Mouse (Mus musculus): ENCODE measurements around the gene Gm49387. TPM values are rescaled to one million over a fixed set of nuclear protein-coding genes. Genes with fewer than 3 reads are reported as not detected.
"Not testable (repeated sequence)": the region's sequence is repeated elsewhere in the genome, so short reads cannot be mapped to it uniquely, and the experiment has no call there.

The Gm49387 gene
- total and polyA plus RNA-seq, 2 experiments from 2014 or later, result 1.7 TPM; not detected in 1

- Histone ChIP-seq H3K27me3 (ENCODE audit: control insufficient read depth, insufficient read depth, low read length) (no peaks in the 10 kb centered on the region), H3K9ac (replicated peaks; ENCODE audit: low read depth, low read length) (no peak overlapping the region), H3K4me2 (ENCODE audit: low read depth, low read length) (no peak overlapping the region), H3K27ac (ENCODE audit: low read depth) (no peak overlapping the region), H3K9me3 (replicated peaks; ENCODE audit: control insufficient read depth, low read length) (no peaks in the 10 kb centered on the region), H3K4me3 (ENCODE audit: low read depth, low read length) (no peak overlapping the region), H3K36me3 (replicated peaks; ENCODE audit: control insufficient read depth, insufficient read depth, low read length) (0 out of 2 replicates have a peak, but pooled peaks cover 5% of the 10 kb centered on the region), H3K4me1 (ENCODE audit: control insufficient read depth, insufficient read depth) (no peaks in the 10 kb centered on the region)
- TF ChIP-seq CTCF (IDR thresholded peaks at IDR 0.05; ENCODE audit: low read depth) (no peak), EP300 (IDR thresholded peaks at IDR 0.05; ENCODE audit: low read depth) (no peak)
- ATAC-seq (ENCODE audit: insufficient read depth, low read depth) (no peak), DNase-seq (ENCODE audit: low spot score) (no peak)
- 66% methylated on average over 4 of the region's 4 CpGs for WGBS
Measured at GRCm38 (mm10) chr14:31611986-31612385, 28.7 kb downstream of the Gm49387 start.

DNA sequence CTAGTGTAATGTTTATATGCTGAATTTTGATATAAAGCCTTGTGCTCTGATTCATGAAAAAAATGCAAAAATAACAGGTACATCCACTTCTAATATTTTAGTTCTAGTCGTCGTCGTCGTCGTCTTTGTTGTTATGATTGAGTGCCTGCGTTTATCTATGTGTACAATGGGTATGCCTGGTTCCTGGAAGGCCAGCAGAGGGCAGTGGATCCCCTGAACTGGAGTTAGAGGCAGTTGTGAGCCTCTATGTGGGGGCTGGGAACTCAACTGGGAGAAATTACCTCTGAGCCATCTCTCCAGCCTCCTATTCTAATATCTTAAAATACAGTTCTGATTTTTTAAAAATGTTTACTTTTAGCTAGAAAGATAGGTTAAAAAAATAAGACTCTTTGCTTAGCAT is 35.2 kb downstream of the Gm49387 start:
- peak; percentile 21 for TF ChIP-seq CTCF (IDR thresholded peaks at IDR 0.05; ENCODE audit: low read depth)
- TF ChIP-seq EP300 (IDR thresholded peaks at IDR 0.05; ENCODE audit: low read depth), result no peak
- DNase-seq (ENCODE audit: low spot score), result no peak

DNA sequence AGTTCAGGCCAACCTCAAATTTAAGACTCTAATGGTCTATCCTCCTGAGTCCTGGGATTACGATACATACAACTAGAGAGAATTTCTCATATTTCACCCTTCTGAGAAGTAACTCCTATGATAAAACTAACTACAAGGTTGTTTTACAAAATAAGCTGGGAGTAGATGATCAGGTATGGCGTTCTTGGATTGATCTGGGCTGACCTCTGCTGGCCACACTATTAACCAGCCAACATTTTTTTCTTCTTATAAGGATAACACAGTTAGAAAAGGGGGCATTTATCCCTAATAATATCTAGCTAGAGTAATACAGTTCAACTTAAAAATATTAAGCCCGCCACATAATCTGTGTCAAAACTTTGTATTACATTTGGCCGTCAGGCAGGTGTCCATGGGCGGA is 35.8 kb downstream of the Gm49387 start:
- ATAC-seq (ENCODE audit: insufficient read depth, low read depth), result no peak
- no peaks in the 10 kb centered on the region for H3K27me3 ChIP-seq (ENCODE audit: control insufficient read depth, insufficient read depth, low read length)
- TF ChIP-seq CTCF (IDR thresholded peaks at IDR 0.05; ENCODE audit: low read depth), result peak; percentile 64
- TF ChIP-seq EP300 (IDR thresholded peaks at IDR 0.05; ENCODE audit: low read depth), result no peak
- WGBS, result 62% methylated on average over 5 of the region's 5 CpGs
- no peak overlapping the region for H3K27ac ChIP-seq (ENCODE audit: low read depth)
- H3K36me3 ChIP-seq (replicated peaks; ENCODE audit: control insufficient read depth, insufficient read depth, low read length), result no peaks in the 10 kb centered on the region
- H3K4me2 ChIP-seq (ENCODE audit: low read depth, low read length), result no peak overlapping the region
- H3K4me3 ChIP-seq (ENCODE audit: low read depth, low read length), result no peak overlapping the region
- H3K4me1 ChIP-seq (ENCODE audit: control insufficient read depth, insufficient read depth), result no peaks in the 10 kb centered on the region
- H3K9me3 ChIP-seq (replicated peaks; ENCODE audit: control insufficient read depth, low read length), result no peaks in the 10 kb centered on the region
- no peak overlapping the region for H3K9ac ChIP-seq (replicated peaks; ENCODE audit: low read depth, low read length)
- DNase-seq (ENCODE audit: low spot score), result peak; percentile 56

More for the DNA sequence above, 35.2 kb downstream of the Gm49387 start:
- Histone ChIP-seq H3K27ac (ENCODE audit: low read depth) (no peak overlapping the region), H3K9ac (replicated peaks; ENCODE audit: low read depth, low read length) (no peak overlapping the region), H3K36me3 (replicated peaks; ENCODE audit: control insufficient read depth, insufficient read depth, low read length) (no peaks in the 10 kb centered on the region), H3K27me3 (ENCODE audit: control insufficient read depth, insufficient read depth, low read length) (no peaks in the 10 kb centered on the region), H3K4me3 (ENCODE audit: low read depth, low read length) (no peak overlapping the region), H3K4me2 (ENCODE audit: low read depth, low read length) (no peak overlapping the region), H3K4me1 (ENCODE audit: control insufficient read depth, insufficient read depth) (no peaks in the 10 kb centered on the region), H3K9me3 (replicated peaks; ENCODE audit: control insufficient read depth, low read length) (no peaks in the 10 kb centered on the region)
- WGBS, result 59% methylated on average over 6 of the region's 6 CpGs
- no peak for ATAC-seq (ENCODE audit: insufficient read depth, low read depth)

GRCm38 (mm10) chr14:31602616-31602979 is 38.1 kb downstream of the Gm49387 start:
- not testable (repeated sequence) for H3K27me3 ChIP-seq (ENCODE audit: control insufficient read depth, insufficient read depth, low read length); H3K9ac ChIP-seq (replicated peaks; ENCODE audit: low read depth, low read length); H3K27ac ChIP-seq (ENCODE audit: low read depth); H3K4me3 ChIP-seq (ENCODE audit: low read depth, low read length); ATAC-seq (ENCODE audit: insufficient read depth, low read depth); H3K4me2 ChIP-seq (ENCODE audit: low read depth, low read length); H3K9me3 ChIP-seq (replicated peaks; ENCODE audit: control insufficient read depth, low read length); DNase-seq (ENCODE audit: low spot score); H3K36me3 ChIP-seq (replicated peaks; ENCODE audit: control insufficient read depth, insufficient read depth, low read length); H3K4me1 ChIP-seq (ENCODE audit: control insufficient read depth, insufficient read depth)
- 79% methylated on average over 6 of the region's 6 CpGs for WGBS

GRCm38 (mm10) chr14:31601908-31602615 is 38.6 kb downstream of the Gm49387 start:
- 94% methylated on average over 14 of the region's 14 CpGs for WGBS
- H3K27ac ChIP-seq (ENCODE audit: low read depth), result no peak overlapping the region

GRCm38 (mm10) chr14:31597446-31597845 is 43.2 kb downstream of the Gm49387 start:
- WGBS, result 86% methylated on average over 4 of the region's 4 CpGs
- Histone ChIP-seq H3K9ac (replicated peaks; ENCODE audit: low read depth, low read length) (no peak overlapping the region), H3K36me3 (replicated peaks; ENCODE audit: control insufficient read depth, insufficient read depth, low read length) (no peaks in the 10 kb centered on the region), H3K4me3 (ENCODE audit: low read depth, low read length) (no peak overlapping the region), H3K27me3 (ENCODE audit: control insufficient read depth, insufficient read depth, low read length) (no peaks in the 10 kb centered on the region), H3K4me2 (ENCODE audit: low read depth, low read length) (no peak overlapping the region), H3K4me1 (ENCODE audit: control insufficient read depth, insufficient read depth) (no peaks in the 10 kb centered on the region), H3K9me3 (replicated peaks; ENCODE audit: control insufficient read depth, low read length) (no peaks in the 10 kb centered on the region), H3K27ac (ENCODE audit: low read depth) (no peak overlapping the region)
- TF ChIP-seq CTCF (IDR thresholded peaks at IDR 0.05; ENCODE audit: low read depth) (no peak), EP300 (IDR thresholded peaks at IDR 0.05; ENCODE audit: low read depth) (no peak)
- ATAC-seq (ENCODE audit: insufficient read depth, low read depth), result no peak
- DNase-seq (ENCODE audit: low spot score), result no peak

More at GRCm38 (mm10) chr14:31601908-31602615, 38.6 kb downstream of the Gm49387 start:
- DNase-seq (ENCODE audit: low spot score) (no peak), ATAC-seq (ENCODE audit: insufficient read depth, low read depth) (no peak)
- Histone ChIP-seq H3K36me3 (replicated peaks; ENCODE audit: control insufficient read depth, insufficient read depth, low read length) (no peaks in the 10 kb centered on the region), H3K27me3 (ENCODE audit: control insufficient read depth, insufficient read depth, low read length) (no peaks in the 10 kb centered on the region), H3K4me1 (ENCODE audit: control insufficient read depth, insufficient read depth) (no peaks in the 10 kb centered on the region), H3K4me3 (ENCODE audit: low read depth, low read length) (no peak overlapping the region), H3K9me3 (replicated peaks; ENCODE audit: control insufficient read depth, low read length) (no peaks in the 10 kb centered on the region), H3K4me2 (ENCODE audit: low read depth, low read length) (no peak overlapping the region), H3K9ac (replicated peaks; ENCODE audit: low read depth, low read length) (no peak overlapping the region)
- TF ChIP-seq EP300 (IDR thresholded peaks at IDR 0.05; ENCODE audit: low read depth), result no peak
- no peak for TF ChIP-seq CTCF (IDR thresholded peaks at IDR 0.05; ENCODE audit: low read depth)

Data from heart, postnatal 0 days (tissue).